Mouse (Mus musculus) forebrain, postnatal 0 days (tissue): ENCODE measurements around the gene Prps1l3. TPM values are rescaled to one million over a fixed set of nuclear protein-coding genes. Genes with fewer than 3 reads are reported as not detected.

Experiments used
- ATAC-seq: fragments of 200-750 bp; cut with Nextera tagmentation; 2 replicates; pipeline ENCODE4 v1.8.0; 2017; ENCODE audit warnings: mild to moderate bottlenecking, moderate library complexity
- DNase-seq: peaks from one replicate; pipeline ENCODE4 v3.0.0-alpha.2; 2015
- H3K27ac ChIP-seq: fragments of 300-500 bp; sonication (generic); 2 replicates; pipeline ENCODE4 v1.5.1; 2014; ENCODE audit warnings: low read depth, mild to moderate bottlenecking, antibody characterized with exemption, low read length, moderate library complexity, mixed read lengths
- H3K27me3 ChIP-seq: fragments of 300-500 bp; sonication (generic); 2 replicates; pipeline ENCODE4 v1.6.1; 2014; ENCODE audit warnings: mild to moderate bottlenecking, low read length, mixed read lengths; ENCODE audit not compliant: insufficient read depth
- H3K36me3 ChIP-seq: fragments of 300-500 bp; sonication (generic); 2 replicates; pipeline ENCODE4 v1.6.1; 2014; ENCODE audit warnings: mild to moderate bottlenecking, moderate library complexity; ENCODE audit not compliant: insufficient read depth
- H3K4me1 ChIP-seq: fragments of 300-500 bp; sonication (generic); 2 replicates; pipeline ENCODE4 v1.6.1; 2014; ENCODE audit warnings: antibody characterized with exemption; ENCODE audit not compliant: insufficient read depth
- H3K4me2 ChIP-seq: fragments of 300-500 bp; sonication (generic); 2 replicates; pipeline ENCODE4 v1.6.1; 2014; ENCODE audit warnings: low read depth, mild to moderate bottlenecking, moderate library complexity
- H3K4me3 ChIP-seq: fragments of 300-500 bp; sonication (generic); 2 replicates; pipeline ENCODE4 v1.5.1; 2014; ENCODE audit warnings: low read depth, low read length, mixed read lengths
- H3K9ac ChIP-seq: fragments of 300-500 bp; sonication (generic); 2 replicates; pipeline ENCODE4 v1.6.1; 2014; ENCODE audit warnings: mild to moderate bottlenecking
- H3K9me3 ChIP-seq: fragments of 300-500 bp; sonication (generic); 2 replicates; pipeline ENCODE4 v1.6.1; 2016; ENCODE audit warnings: low read length
- CTCF ChIP-seq: sonication (generic); IDR thresholded peaks from 2 replicates; pipeline ENCODE4 v1.5.1; 2016; ENCODE audit warnings: antibody characterized with exemption, control low read depth, low read depth
- WGBS: fragments of 180-500 bp; shearing (Covaris S2); extraction: QIAGEN DNeasy Blood & Tissue Kit; methylation state at CpG from one replicate; pipeline ENCODE4 v1.1.7; 2014; 5-methylcytosine and 5-hydroxymethylcytosine counted together
- polyA plus RNA-seq: library from polyadenylated mRNA; unstranded; fragments of >200 nt; fragmentation: Nextera tagmentation; extraction: Ambion mirVana; gene quantifications from 2 replicates; pipeline ENCODE4 v1.2.1, GENCODE M21; 2015
- total RNA-seq: library from RNA; depleted of rRNA; stranded (reverse); fragments of >200 nt; gene quantifications from 2 replicates; pipeline ENCODE4 v1.2.3, GENCODE M21; 2014; rRNA removed

The Prps1l3 gene
- total and polyA plus RNA-seq, 2 experiments from 2014 or later: 15.7 to 25.3 TPM

- H3K9me3 ChIP-seq: no peaks in the 10 kb centered on the region
- WGBS: 86% methylated on average over 5 of the region's 5 CpGs
- H3K27ac ChIP-seq: no peak overlapping the region
- H3K4me2 ChIP-seq: no peak overlapping the region
- ATAC-seq (no peak), DNase-seq (no peak)
- H3K4me1 ChIP-seq: 0 out of 2 replicates have a peak, but pooled peaks cover 3% of the 10 kb centered on the region
- no peak overlapping the region for H3K9ac ChIP-seq
- TF ChIP-seq CTCF: no peak
- H3K27me3 ChIP-seq: no peaks in the 10 kb centered on the region
- H3K4me3 ChIP-seq: no peak overlapping the region
- H3K36me3 ChIP-seq: no peaks in the 10 kb centered on the region
These were observed 3.2 kb downstream of the Prps1l3 start for GRCm38 (mm10) chr12:57233386-57233785.

DNA sequence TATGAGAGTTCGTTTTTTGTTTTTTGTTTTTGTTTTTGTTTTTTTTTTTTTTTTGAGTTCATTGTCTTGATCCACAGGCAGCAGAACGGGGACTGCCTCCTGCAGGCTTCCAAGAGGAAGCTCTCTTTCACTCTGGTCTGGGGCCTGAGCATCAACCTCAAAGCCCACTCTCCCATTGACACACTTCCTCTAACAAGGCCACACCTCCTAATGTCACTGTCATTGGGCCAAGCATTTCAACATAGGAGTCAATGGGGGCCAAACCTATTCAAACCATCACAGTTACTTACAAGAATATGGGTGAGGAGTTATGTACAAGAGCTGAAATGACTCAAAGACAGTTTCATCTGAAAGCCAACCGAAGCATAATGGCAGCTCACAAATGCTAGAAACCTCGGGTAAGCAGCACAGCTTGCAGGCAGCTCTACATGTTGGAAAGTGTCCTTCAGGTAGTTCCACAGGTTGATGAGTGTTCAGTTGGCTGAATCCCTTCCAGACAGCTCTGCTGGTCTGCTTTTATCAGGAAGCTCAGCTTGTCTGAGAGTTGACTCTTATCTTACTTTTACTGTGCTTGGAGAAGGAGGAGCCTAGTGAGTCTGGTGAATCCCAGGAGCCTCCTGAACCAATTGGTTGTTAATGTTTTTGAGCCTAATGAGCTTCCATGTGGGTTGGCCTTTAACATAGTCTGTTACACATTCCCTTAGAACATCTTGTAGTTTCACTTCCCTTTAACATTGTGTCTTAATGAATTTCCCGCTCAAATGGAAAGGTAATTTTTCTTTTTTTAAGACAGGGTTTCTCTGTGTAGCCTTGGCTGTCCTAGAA is 13.7 kb downstream of the Prps1l3 start:
- WGBS: 93% methylated on average over 5 of the region's 5 CpGs
- H3K4me1 ChIP-seq: no peaks in the 10 kb centered on the region
- no peak for TF ChIP-seq CTCF

GRCm38 (mm10) chr12:57258572-57258971 is 28.4 kb downstream of the Prps1l3 start:
- ATAC-seq (no peak), DNase-seq (peak; percentile 7)
- Histone ChIP-seq H3K4me2 (no peak overlapping the region), H3K4me1 (no peaks in the 10 kb centered on the region), H3K36me3 (no peaks in the 10 kb centered on the region), H3K9me3 (no peaks in the 10 kb centered on the region), H3K9ac (no peak overlapping the region), H3K27me3 (no peaks in the 10 kb centered on the region), H3K27ac (no peak overlapping the region), H3K4me3 (no peak overlapping the region)
- 58% methylated on average over 2 of the region's 2 CpGs for WGBS
- no peak; the same call in 1 of the 2 replicates for TF ChIP-seq CTCF

More for the DNA sequence above, 13.7 kb downstream of the Prps1l3 start:
- Histone ChIP-seq H3K27me3 (no peaks in the 10 kb centered on the region), H3K9ac (no peak overlapping the region), H3K4me2 (no peak overlapping the region), H3K36me3 (peaks cover 11% of the 10 kb centered on the region), H3K4me3 (no peak overlapping the region), H3K27ac (no peak overlapping the region), H3K9me3 (no peaks in the 10 kb centered on the region)
- no peak for ATAC-seq
- no peak for DNase-seq

DNA sequence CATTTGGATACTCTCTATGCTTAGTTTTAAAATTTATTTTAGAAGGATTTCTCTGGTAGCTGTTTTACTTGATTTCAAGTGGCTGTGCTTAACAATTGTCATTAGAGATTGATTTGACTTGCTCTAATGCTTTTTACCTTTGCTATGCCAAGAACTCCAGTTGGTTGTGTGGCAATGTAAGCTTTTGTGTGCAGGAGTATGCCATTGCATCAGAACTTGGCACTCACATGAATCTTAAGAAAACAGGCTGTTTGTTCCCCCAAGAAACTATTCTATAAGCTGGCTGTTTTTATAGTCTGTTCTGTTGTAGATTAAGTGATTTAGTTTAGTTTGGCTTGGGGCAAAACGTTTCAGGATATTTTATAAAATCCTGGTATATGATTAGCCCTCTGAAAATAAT is 45.2 kb downstream of the Prps1l3 start:
- DNase-seq: no peak
- Histone ChIP-seq H3K4me2 (no peak overlapping the region), H3K27me3 (no peaks in the 10 kb centered on the region), H3K9ac (no peak overlapping the region), H3K4me3 (no peak overlapping the region), H3K4me1 (no peaks in the 10 kb centered on the region), H3K27ac (no peak overlapping the region), H3K36me3 (no peaks in the 10 kb centered on the region), H3K9me3 (no peaks in the 10 kb centered on the region)
- ATAC-seq: no peak
- WGBS: 27% methylated on average over 1 of the region's 1 CpGs
- TF ChIP-seq CTCF: no peak

DNA sequence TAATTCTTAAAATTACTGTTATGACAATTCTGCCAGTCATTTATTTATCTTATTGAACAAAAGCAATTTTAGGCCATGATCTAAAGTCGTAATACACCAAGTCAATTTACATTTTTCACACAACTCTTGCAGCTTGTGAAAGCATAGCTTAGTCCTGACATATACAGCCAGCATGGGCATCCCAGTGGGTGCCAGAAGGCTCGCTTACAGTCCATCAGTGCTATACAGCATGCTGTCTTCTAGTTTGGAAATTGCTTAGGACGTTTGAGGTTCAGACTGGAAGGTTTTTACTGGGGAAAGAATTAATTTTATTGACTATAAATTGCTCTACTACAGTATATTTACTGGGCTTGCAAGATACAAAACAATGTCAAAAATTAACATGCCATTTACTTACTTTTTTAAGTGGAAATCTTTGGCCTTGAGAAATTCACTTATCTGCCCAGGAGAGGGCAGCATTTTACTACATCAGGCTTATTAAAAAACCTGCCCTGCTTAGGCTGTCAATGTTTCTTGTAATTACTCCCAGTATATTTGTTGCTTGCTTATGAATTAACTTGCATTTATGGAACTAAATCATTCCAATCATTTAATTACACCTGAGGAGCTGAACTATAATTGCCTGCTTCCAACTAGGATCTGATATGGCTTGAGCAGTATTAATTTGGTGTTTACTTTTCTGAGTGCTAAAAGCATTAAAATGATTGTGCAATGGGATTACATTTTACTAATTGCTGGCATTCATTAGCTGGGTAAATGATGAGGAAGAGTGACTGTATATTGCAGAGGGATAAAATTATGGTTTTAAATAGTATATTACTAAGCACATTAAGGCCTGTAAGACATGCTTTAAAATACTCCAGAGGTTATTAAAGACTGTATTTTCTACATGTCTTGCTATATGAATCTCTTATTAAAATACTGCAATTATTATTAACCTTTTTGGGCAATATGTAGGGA is 51.2 kb downstream of the Prps1l3 start:
- ATAC-seq (peak; percentile 32; the same call in 1 of the 2 replicates), DNase-seq (peak; percentile 72)
- Histone ChIP-seq H3K4me1 (no peaks in the 10 kb centered on the region), H3K27me3 (no peaks in the 10 kb centered on the region), H3K9ac (no peak overlapping the region), H3K4me3 (no peak overlapping the region), H3K27ac (no peak overlapping the region), H3K36me3 (no peaks in the 10 kb centered on the region), H3K4me2 (no peak overlapping the region), H3K9me3 (no peaks in the 10 kb centered on the region)
- 48% methylated on average over 3 of the region's 3 CpGs for WGBS
- TF ChIP-seq CTCF: peak; percentile 76

DNA sequence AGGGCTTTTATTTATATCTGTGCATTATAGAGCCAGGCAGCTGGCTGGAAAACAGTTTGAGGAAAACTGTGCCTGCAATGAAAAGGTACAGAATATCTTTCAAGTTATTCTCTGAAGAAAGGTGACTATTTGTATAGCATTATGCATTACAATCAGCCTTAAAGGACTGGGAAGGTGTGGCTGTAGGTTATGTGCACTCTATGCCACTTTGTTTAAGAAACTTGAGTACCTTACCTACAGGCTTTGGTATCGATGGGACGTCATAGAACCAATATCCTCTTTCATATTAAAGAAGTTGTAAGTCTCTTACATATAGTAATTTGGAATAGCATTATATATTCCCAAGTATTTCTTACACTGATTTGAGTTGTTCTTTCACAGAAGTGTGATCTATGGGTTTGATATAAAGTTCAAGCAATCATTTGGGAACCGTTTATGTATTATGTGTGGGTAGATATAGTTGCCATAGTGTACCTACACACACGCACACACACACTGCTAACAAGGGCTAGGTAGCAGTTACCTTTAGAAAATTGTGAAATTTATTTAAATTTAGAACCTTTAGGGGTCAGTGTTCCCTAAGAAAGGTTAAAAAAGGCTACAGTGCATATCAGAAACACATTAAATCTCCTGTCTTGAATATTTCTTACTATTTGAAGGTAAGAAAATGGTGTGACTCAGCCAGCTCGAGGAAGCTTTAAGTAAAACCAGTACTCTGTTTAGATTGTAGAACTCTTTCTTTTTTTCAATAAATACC is 55.3 kb downstream of the Prps1l3 start:
- Histone ChIP-seq H3K27ac (no peak overlapping the region), H3K9ac (no peak overlapping the region), H3K36me3 (no peaks in the 10 kb centered on the region), H3K4me1 (no peaks in the 10 kb centered on the region), H3K4me2 (no peak overlapping the region), H3K27me3 (no peaks in the 10 kb centered on the region), H3K4me3 (no peak overlapping the region), H3K9me3 (no peaks in the 10 kb centered on the region)
- TF ChIP-seq CTCF: no peak
- no peak for DNase-seq
- WGBS: 90% methylated on average over 5 of the region's 5 CpGs
- no peak for ATAC-seq

Other genes with a start within 250 kb of the Prps1l3 start
- gene Slc25a21, start 32.9 kb upstream of the Prps1l3 start, total RNA-seq: 0.19 TPM in 1 of 2 replicates, not detected in the other
- gene Slc25a21, start 32.9 kb upstream of the Prps1l3 start, polyA plus RNA-seq: 0.26 and 0.29 TPM in 2 replicates
- gene Mipol1, start within 50 bp of the Prps1l3 start, total RNA-seq: 6.2 and 7.1 TPM in 2 replicates
- 3.4 and 4.5 TPM in 2 replicates for gene Mipol1, start within 50 bp of the Prps1l3 start, polyA plus RNA-seq